Mouse (Mus musculus): ENCODE measurements around the gene Nuak1. TPM values are rescaled to one million over a fixed set of nuclear protein-coding genes. Genes with fewer than 3 reads are reported as not detected.

Nuak1 gene
- polyA plus RNA-seq, 1 experiment from 2014 or later, result 4.0 TPM

- no peak overlapping the region for H3K27ac ChIP-seq
- WGBS, result 52% methylated on average over 4 of the region's 4 CpGs
- H3K4me2 ChIP-seq (replicated peaks), result no peak overlapping the region
- no peaks in the 10 kb centered on the region for H3K27me3 ChIP-seq
- H3K36me3 ChIP-seq, result peaks cover 38% of the 10 kb centered on the region
- H3K9me3 ChIP-seq, result no peaks in the 10 kb centered on the region
- no peak overlapping the region for H3K9ac ChIP-seq
- no peak overlapping the region for H3K4me3 ChIP-seq
- H3K4me1 ChIP-seq, result peaks cover 16% of the 10 kb centered on the region
- no peak for ATAC-seq (ENCODE audit: low FRiP score, low read depth)
These were observed 69.2 kb downstream of the Nuak1 start for GRCm38 (mm10) chr10:84371230-84371629.

GRCm38 (mm10) chr10:84369646-84370314 is 70.6 kb downstream of the Nuak1 start:
- Histone ChIP-seq H3K9ac (no peak overlapping the region), H3K4me3 (no peak overlapping the region), H3K4me1 (peaks cover 20% of the 10 kb centered on the region), H3K4me2 (replicated peaks) (no peak overlapping the region), H3K27ac (no peak overlapping the region), H3K9me3 (no peaks in the 10 kb centered on the region), H3K27me3 (no peaks in the 10 kb centered on the region), H3K36me3 (peaks cover 28% of the 10 kb centered on the region)
- 90% methylated on average over 11 of the region's 11 CpGs for WGBS
- no peak for ATAC-seq (ENCODE audit: low FRiP score, low read depth)

GRCm38 (mm10) chr10:84368185-84368584 is 72.2 kb downstream of the Nuak1 start:
- no peak for ATAC-seq (ENCODE audit: low FRiP score, low read depth)
- H3K27ac ChIP-seq, result no peak overlapping the region
- H3K9ac ChIP-seq, result no peak overlapping the region
- no peak overlapping the region for H3K4me2 ChIP-seq (replicated peaks)
- H3K4me1 ChIP-seq, result peaks cover 20% of the 10 kb centered on the region
- H3K4me3 ChIP-seq, result no peak overlapping the region
- no peaks in the 10 kb centered on the region for H3K9me3 ChIP-seq
- WGBS, result 88% methylated on average over 3 of the region's 3 CpGs
- peaks cover 12% of the 10 kb centered on the region for H3K36me3 ChIP-seq
- H3K27me3 ChIP-seq, result no peaks in the 10 kb centered on the region

DNA sequence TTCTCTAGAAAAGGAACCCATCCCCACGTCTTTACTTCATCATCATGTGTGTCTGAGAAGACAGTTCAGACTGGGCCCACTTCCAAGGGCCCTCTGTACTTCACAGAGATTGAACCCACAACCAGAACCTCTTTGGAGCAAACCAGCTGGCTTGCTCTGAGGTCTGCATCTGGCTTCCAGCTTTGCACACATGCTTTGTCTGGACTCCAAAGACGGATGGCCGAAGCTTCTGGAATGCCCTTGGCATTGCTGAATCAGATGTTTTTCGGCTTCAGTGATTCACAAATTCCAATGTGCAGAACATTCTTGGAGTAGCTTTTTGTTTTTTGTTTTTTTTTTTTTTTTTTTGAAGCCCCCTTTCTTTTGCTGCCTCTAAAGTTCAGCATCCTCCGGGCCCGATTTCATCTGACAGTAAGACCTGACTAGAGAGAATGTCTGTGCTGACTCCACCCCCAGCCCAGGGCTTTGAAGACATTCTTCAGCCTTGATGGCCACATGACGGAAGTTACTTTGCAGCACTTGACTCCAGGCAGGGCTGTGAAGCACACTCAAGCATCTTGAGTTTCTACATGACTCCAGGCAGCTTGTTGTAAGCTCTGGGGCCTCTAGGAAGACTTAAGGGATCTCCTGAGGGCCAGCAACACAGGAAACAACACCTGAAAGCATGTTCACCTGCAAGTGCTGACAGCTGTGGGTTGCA is 75.1 kb downstream of the Nuak1 start:
- Histone ChIP-seq H3K27ac (no peak overlapping the region), H3K9ac (no peak overlapping the region), H3K27me3 (no peaks in the 10 kb centered on the region), H3K4me3 (no peak overlapping the region), H3K4me2 (replicated peaks) (no peak overlapping the region), H3K36me3 (peaks cover 9% of the 10 kb centered on the region), H3K9me3 (no peaks in the 10 kb centered on the region), H3K4me1 (peaks cover 6% of the 10 kb centered on the region; the same call in 1 of the 2 replicates)
- no peak for ATAC-seq (ENCODE audit: low FRiP score, low read depth)
- WGBS, result 72% methylated on average over 7 of the region's 7 CpGs

- H3K4me2 ChIP-seq (replicated peaks), result no peak overlapping the region
- H3K9ac ChIP-seq, result no peak overlapping the region
- WGBS, result 82% methylated on average over 7 of the region's 7 CpGs
- H3K4me1 ChIP-seq, result peaks cover 6% of the 10 kb centered on the region; the same call in 1 of the 2 replicates
- no peak overlapping the region for H3K27ac ChIP-seq
- no peak for ATAC-seq (ENCODE audit: low FRiP score, low read depth)
- no peaks in the 10 kb centered on the region for H3K27me3 ChIP-seq
- no peak overlapping the region for H3K4me3 ChIP-seq
- H3K36me3 ChIP-seq, result no peaks in the 10 kb centered on the region
- no peaks in the 10 kb centered on the region for H3K9me3 ChIP-seq
These were observed 76.6 kb downstream of the Nuak1 start for GRCm38 (mm10) chr10:84363833-84364232.

- 89% methylated on average over 4 of the region's 4 CpGs for WGBS
- Histone ChIP-seq H3K4me3 (no peak overlapping the region), H3K9me3 (no peaks in the 10 kb centered on the region), H3K27me3 (no peaks in the 10 kb centered on the region), H3K4me2 (replicated peaks) (no peak overlapping the region), H3K4me1 (0 out of 2 replicates have a peak, but pooled peaks cover 4% of the 10 kb centered on the region), H3K9ac (no peak overlapping the region), H3K27ac (no peak overlapping the region), H3K36me3 (no peaks in the 10 kb centered on the region)
- ATAC-seq (ENCODE audit: low FRiP score, low read depth), result no peak
These were observed 79.4 kb downstream of the Nuak1 start for GRCm38 (mm10) chr10:84360953-84361352.

- Histone ChIP-seq H3K9ac (no peak overlapping the region), H3K27ac (no peak overlapping the region)
- ATAC-seq (ENCODE audit: low FRiP score, low read depth), result no peak
These were observed 80.0 kb downstream of the Nuak1 start for GRCm38 (mm10) chr10:84360391-84360790.

DNA sequence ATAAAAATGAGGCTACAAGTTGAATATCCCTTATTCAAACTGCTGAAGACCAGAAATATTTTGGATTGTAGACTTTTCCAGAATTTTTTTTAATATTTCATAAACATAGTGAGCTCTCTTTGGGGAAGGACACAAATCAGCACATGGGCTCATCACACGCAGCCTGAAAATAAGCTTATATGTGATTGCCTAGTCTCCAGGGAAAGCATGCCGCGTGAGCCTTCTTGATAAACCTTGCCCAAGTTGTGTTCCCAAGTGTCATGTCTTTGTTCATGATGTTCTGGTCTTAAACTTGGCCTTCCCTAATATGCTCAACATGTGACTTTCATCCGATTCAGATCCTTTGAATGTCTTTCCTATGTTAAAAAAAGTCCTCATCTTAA is 81.7 kb downstream of the Nuak1 start:
- 93% methylated on average over 4 of the region's 4 CpGs for WGBS
- no peak overlapping the region for H3K4me2 ChIP-seq (replicated peaks)
- H3K27me3 ChIP-seq, result no peaks in the 10 kb centered on the region
- H3K4me1 ChIP-seq, result no peaks in the 10 kb centered on the region
- H3K9ac ChIP-seq, result no peak overlapping the region
- H3K9me3 ChIP-seq, result no peaks in the 10 kb centered on the region
- no peaks in the 10 kb centered on the region for H3K36me3 ChIP-seq
- ATAC-seq (ENCODE audit: low FRiP score, low read depth), result no peak
- H3K27ac ChIP-seq, result no peak overlapping the region
- no peak overlapping the region for H3K4me3 ChIP-seq

More at GRCm38 (mm10) chr10:84360391-84360790, 80.0 kb downstream of the Nuak1 start:
- Histone ChIP-seq H3K36me3 (no peaks in the 10 kb centered on the region), H3K27me3 (no peaks in the 10 kb centered on the region), H3K9me3 (no peaks in the 10 kb centered on the region), H3K4me2 (replicated peaks) (no peak overlapping the region), H3K4me1 (0 out of 2 replicates have a peak, but pooled peaks cover under 1% of the 10 kb centered on the region), H3K4me3 (no peak overlapping the region)
- 62% methylated on average over 9 of the region's 9 CpGs for WGBS

DNA sequence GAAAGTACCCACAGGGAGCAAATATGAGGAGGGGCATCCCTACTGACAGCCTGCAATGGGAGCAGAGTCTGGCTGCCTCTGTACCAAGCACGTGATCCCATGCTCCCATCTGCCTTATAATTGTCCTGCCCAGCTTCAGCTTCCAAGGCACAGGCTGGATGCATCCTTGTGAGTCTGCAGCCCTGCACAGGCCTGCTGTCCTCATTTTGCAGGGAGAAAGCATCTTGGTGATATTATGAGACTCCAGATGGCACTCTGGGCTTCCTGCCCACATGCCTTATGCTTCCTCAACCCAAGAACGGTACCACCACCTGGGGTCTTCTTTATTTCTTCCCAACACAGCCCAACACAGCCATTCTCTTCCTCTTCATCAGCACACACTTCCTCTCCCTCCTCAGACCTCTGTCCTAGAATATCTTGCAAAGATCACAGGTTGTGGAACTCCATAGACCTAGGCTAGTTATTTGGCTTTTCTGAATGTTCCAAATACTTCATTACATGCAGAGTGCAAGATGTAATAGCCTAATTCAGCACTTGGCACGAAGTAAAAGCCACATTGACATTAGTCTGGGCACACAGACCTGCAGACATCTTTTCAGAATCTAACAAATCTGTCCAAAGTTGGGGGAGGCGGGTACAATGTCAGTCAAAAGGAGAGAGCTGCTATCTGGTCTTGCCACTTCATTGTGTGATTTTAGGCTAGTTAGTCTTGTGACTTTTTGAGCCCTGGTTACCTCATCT is 82.2 kb downstream of the Nuak1 start:
- Histone ChIP-seq H3K27ac (no peak overlapping the region), H3K4me3 (no peak overlapping the region), H3K4me2 (replicated peaks) (no peak overlapping the region), H3K4me1 (no peaks in the 10 kb centered on the region), H3K27me3 (no peaks in the 10 kb centered on the region), H3K9ac (no peak overlapping the region), H3K36me3 (no peaks in the 10 kb centered on the region), H3K9me3 (no peaks in the 10 kb centered on the region)
- WGBS, result 59% methylated on average over 4 of the region's 4 CpGs
- ATAC-seq (ENCODE audit: low FRiP score, low read depth), result no peak

DNA sequence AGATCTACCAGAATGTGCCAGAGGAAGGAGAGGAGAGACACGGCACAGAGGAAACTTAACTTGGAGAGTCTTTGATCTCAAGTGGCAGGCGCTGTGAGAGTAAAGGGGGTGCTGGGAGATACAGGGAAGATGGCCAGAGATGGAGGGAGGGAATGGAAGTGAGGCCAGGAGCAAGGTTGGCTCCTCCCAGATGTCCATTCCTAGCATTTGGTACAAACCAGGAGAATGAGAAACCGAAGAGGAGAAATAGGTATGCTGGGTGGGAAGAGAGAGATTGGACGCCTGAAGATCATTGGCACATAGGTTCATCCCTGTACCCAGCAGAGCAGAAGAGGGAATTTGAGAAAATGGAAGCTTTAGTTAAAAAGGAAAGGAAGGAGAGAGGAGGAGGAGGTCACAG is 82.8 kb downstream of the Nuak1 start:
- no peak for ATAC-seq (ENCODE audit: low FRiP score, low read depth)
- Histone ChIP-seq H3K9me3 (no peaks in the 10 kb centered on the region), H3K27me3 (no peaks in the 10 kb centered on the region), H3K4me2 (replicated peaks) (no peak overlapping the region), H3K4me3 (no peak overlapping the region), H3K9ac (no peak overlapping the region), H3K27ac (no peak overlapping the region), H3K36me3 (no peaks in the 10 kb centered on the region), H3K4me1 (no peaks in the 10 kb centered on the region)
- 74% methylated on average over 4 of the region's 4 CpGs for WGBS

GRCm38 (mm10) chr10:84354323-84354722 is 86.1 kb downstream of the Nuak1 start:
- H3K36me3 ChIP-seq, result no peaks in the 10 kb centered on the region
- H3K4me2 ChIP-seq (replicated peaks), result no peak overlapping the region
- no peak overlapping the region for H3K9ac ChIP-seq
- H3K4me3 ChIP-seq, result no peak overlapping the region
- 47% methylated on average over 6 of the region's 6 CpGs for WGBS
- no peak overlapping the region for H3K27ac ChIP-seq
- H3K9me3 ChIP-seq, result no peaks in the 10 kb centered on the region
- no peaks in the 10 kb centered on the region for H3K4me1 ChIP-seq
- H3K27me3 ChIP-seq, result no peaks in the 10 kb centered on the region
- no peak for ATAC-seq (ENCODE audit: low FRiP score, low read depth)

GRCm38 (mm10) chr10:84345730-84346129 is 94.7 kb downstream of the Nuak1 start:
- Histone ChIP-seq H3K4me2 (replicated peaks) (no peak overlapping the region), H3K4me1 (0 out of 2 replicates have a peak, but pooled peaks cover 3% of the 10 kb centered on the region), H3K27ac (no peak overlapping the region), H3K9me3 (no peaks in the 10 kb centered on the region), H3K9ac (no peak overlapping the region), H3K27me3 (no peaks in the 10 kb centered on the region), H3K4me3 (no peak overlapping the region), H3K36me3 (no peaks in the 10 kb centered on the region)
- WGBS, result 70% methylated on average over 5 of the region's 5 CpGs
- ATAC-seq (ENCODE audit: low FRiP score, low read depth), result no peak

Measured in limb, embryonic 13.5 days (tissue).